Mouse (Mus musculus): ENCODE results near the gene 5730455P16Rik.
"Not testable (repeated sequence)": the region's sequence is repeated elsewhere in the genome, so short reads cannot be mapped to it uniquely, and the experiment has no call there.

5730455P16Rik gene

GRCm38 (mm10) chr11:80379184-80379583 lies 1.4 kb upstream of the 5730455P16Rik start:
- DNase-seq (ENCODE audit: inconsistent ontology term): not testable (repeated sequence)

- DNase-seq (ENCODE audit: inconsistent ontology term): not testable (repeated sequence)
Observed at GRCm38 (mm10) chr11:80378452-80379068, 726 bp upstream of the 5730455P16Rik start.

- no peak for DNase-seq (ENCODE audit: inconsistent ontology term)
Observed at GRCm38 (mm10) chr11:80376651-80377050, 1.2 kb downstream of the 5730455P16Rik start.

- no peak for DNase-seq (ENCODE audit: inconsistent ontology term)
Observed at GRCm38 (mm10) chr11:80368949-80369348, 8.9 kb downstream of the 5730455P16Rik start.

- no peak for DNase-seq (ENCODE audit: inconsistent ontology term)
Observed at GRCm38 (mm10) chr11:80354832-80355231, 23.0 kb downstream of the 5730455P16Rik start.

- DNase-seq (ENCODE audit: inconsistent ontology term): peak; percentile 57
Observed at GRCm38 (mm10) chr11:80351832-80352430, 25.9 kb downstream of the 5730455P16Rik start.

- no peak for DNase-seq (ENCODE audit: inconsistent ontology term)
Observed at GRCm38 (mm10) chr11:80342482-80342881, 35.4 kb downstream of the 5730455P16Rik start.

- DNase-seq (ENCODE audit: inconsistent ontology term): peak; percentile 56
Observed at GRCm38 (mm10) chr11:80336351-80336730, 41.5 kb downstream of the 5730455P16Rik start.

GRCm38 (mm10) chr11:80335609-80336350 lies 42.1 kb downstream of the 5730455P16Rik start:
- peak; percentile 86 for DNase-seq (ENCODE audit: inconsistent ontology term)

- DNase-seq (ENCODE audit: inconsistent ontology term): no peak
Observed at GRCm38 (mm10) chr11:80332709-80333400, 45.0 kb downstream of the 5730455P16Rik start.

GRCm38 (mm10) chr11:80324636-80325035 lies 53.2 kb downstream of the 5730455P16Rik start:
- no peak for DNase-seq (ENCODE audit: inconsistent ontology term)

- no peak for DNase-seq (ENCODE audit: inconsistent ontology term)
Observed at GRCm38 (mm10) chr11:80323255-80323654, 54.6 kb downstream of the 5730455P16Rik start.

- no peak for DNase-seq (ENCODE audit: inconsistent ontology term)
Observed at GRCm38 (mm10) chr11:80315743-80316639, 61.8 kb downstream of the 5730455P16Rik start.

- DNase-seq (ENCODE audit: inconsistent ontology term): no peak
Observed at GRCm38 (mm10) chr11:80313944-80314343, 63.9 kb downstream of the 5730455P16Rik start.

GRCm38 (mm10) chr11:80313462-80313861 lies 64.4 kb downstream of the 5730455P16Rik start:
- no peak for DNase-seq (ENCODE audit: inconsistent ontology term)

GRCm38 (mm10) chr11:80312565-80312964 lies 65.3 kb downstream of the 5730455P16Rik start:
- no peak for DNase-seq (ENCODE audit: inconsistent ontology term)

GRCm38 (mm10) chr11:80312049-80312448 lies 65.8 kb downstream of the 5730455P16Rik start:
- DNase-seq (ENCODE audit: inconsistent ontology term): no peak

- DNase-seq (ENCODE audit: inconsistent ontology term): no peak
Observed at GRCm38 (mm10) chr11:80311271-80311670, 66.6 kb downstream of the 5730455P16Rik start.

Data from Muller cell, postnatal 12 days (primary cell).